Mouse (Mus musculus): ENCODE data around the gene Zfp446.

Zfp446 gene

GRCm38 (mm10) chr7:12987409-12988189, 10.0 kb downstream of the Zfp446 start:
- no peak for DNase-seq (ENCODE audit: low read depth, low spot score)

DNA sequence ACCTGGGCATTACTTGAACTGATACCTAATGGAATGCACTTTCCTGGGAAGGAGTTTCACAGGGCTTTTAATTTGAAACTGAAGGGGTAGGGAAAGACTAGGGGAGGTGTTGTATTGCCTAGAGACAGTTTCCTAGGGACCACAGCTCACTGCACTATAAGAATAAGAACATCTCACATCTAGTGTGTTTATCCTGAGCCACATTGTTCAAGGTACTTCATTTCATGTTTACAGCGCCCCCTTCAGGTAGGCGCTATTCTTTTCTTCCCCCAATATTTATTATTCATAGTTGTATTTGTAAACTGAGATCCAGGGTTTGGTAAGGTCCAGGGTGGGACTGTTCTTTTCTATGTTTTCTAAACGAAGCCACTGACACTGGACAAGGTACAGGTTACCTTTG, 14.6 kb downstream of the Zfp446 start:
- peak; percentile 57 for DNase-seq (ENCODE audit: low read depth, low spot score)

DNA sequence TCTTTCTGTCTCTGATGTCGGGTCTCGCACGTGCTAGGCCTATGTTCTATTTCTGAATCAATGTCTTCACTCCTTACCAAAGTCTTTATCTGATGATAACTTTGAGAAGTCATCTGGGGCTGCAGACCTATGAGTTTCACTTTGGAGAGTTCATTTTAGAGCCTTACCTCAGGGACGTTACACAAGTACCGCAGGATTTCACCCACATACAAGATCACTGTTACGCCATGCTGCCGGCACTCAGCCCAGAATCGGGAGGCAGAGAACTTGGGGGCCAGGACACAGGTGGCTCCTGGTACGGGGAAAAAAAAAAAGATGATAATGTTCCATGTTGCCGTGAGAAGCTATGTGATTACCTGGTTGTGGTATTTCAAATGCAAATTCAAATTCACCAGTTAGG, 15.5 kb downstream of the Zfp446 start:
- DNase-seq (ENCODE audit: low read depth, low spot score) = no peak

DNA sequence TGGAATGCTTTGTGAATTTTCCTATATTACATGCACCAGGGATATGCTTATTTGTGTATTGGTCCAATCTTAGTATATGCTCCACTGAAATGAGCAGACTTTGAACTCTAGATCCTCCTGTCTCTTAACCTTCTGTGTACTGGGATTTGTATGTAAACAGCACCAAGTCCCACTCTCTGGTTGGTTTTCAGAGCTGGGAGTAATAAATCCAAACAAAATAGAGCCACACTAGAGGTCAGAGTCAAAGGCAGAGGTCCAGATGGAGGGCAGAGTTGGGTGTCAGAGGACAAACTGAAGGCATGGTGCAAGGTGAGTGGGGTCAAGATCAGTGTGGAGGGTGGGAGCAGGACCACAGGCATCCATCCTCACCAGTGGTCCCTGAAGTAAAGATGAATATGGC, 18.2 kb downstream of the Zfp446 start:
- no peak for DNase-seq (ENCODE audit: low read depth, low spot score)

- no peak for DNase-seq (ENCODE audit: low read depth, low spot score)
Measured at GRCm38 (mm10) chr7:12997230-12997629, 19.6 kb downstream of the Zfp446 start.

GRCm38 (mm10) chr7:12998053-12998452, 20.4 kb downstream of the Zfp446 start, which contains the start of gene Slc27a5:
Gene Slc27a5 (minus strand): TSS chr7:12998192.
- DNase-seq (ENCODE audit: low read depth, low spot score) = no peak

GRCm38 (mm10) chr7:12998851-12999250, 21.2 kb downstream of the Zfp446 start, which contains the start of gene Trim28:
Gene Trim28 (plus strand): TSS chr7:12999114.
- DNase-seq (ENCODE audit: low read depth, low spot score) = no peak

- DNase-seq (ENCODE audit: low read depth, low spot score) = no peak
Measured at GRCm38 (mm10) chr7:13001584-13001983, 23.9 kb downstream of the Zfp446 start.

DNA sequence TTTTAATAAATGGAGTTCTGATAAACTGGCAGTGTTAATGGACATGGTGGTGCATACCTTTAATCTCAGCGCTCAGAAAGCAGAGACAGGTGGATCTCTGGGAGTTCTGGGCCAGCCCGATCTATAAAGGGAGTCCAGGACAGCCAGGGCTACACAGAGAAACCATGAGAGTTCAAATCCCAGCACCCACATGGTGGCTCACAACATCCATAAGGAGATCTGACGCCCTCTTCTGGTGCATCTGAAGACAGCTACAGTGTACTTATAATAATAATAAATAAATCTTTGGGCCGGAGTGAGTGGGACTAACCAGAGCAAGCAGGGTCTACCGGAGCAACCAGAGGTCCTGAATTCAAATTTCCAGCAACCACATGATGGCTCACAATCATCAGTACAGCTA, 25.7 kb downstream of the Zfp446 start:
- DNase-seq (ENCODE audit: low read depth, low spot score) = peak; percentile 55

- DNase-seq (ENCODE audit: low read depth, low spot score) = peak; percentile 71
Measured at GRCm38 (mm10) chr7:13006011-13006410, 28.4 kb downstream of the Zfp446 start.

GRCm38 (mm10) chr7:13006531-13006930, 28.9 kb downstream of the Zfp446 start:
- DNase-seq (ENCODE audit: low read depth, low spot score) = no peak

GRCm38 (mm10) chr7:13007341-13008092, 29.9 kb downstream of the Zfp446 start:
- DNase-seq (ENCODE audit: low read depth, low spot score) = no peak

DNA sequence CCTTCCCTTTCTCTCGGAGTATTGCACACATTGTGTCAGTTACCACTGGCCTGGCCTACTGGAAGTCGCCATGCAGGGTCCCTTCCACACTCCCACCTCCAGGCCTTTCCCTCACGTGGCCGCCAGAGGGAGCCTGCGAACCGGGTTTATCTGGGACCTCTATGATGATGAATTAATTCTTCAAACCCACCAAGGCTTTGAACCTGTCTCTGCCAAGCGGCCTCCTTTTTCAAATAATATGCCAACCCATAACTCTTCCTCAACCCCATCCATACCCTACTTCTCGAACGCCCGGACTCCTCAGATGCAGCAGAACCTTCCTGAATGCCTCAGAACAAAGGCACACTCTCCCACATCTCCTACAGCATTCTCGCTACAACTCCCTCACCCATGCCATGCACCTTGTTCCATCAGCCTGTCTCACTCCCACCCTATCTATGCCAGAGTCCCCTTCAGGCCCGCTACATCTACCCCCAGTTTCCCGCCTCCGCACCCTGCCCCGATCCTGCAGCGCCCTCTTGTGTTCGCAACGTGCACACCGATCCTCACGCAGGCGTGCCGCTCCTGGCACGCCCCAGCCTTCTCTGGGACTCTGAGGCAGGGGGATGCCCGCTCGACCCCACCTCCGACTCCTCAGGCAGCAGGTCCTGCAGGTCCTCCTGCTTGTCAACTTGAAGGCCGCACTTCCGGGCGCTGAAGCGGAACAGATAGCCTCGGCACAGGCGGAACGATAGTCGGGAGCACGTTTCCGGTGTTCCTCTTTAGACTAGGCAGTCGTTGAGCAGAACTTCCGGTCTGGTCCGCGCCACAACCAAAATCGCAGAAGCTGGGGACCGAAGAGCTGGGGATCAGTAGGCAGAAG, 31.7 kb downstream of the Zfp446 start:
- peak; percentile 99 for DNase-seq (ENCODE audit: low read depth, low spot score)

- DNase-seq (ENCODE audit: low read depth, low spot score) = peak; percentile 88
Measured at GRCm38 (mm10) chr7:13010005-13010908, 32.6 kb downstream of the Zfp446 start, which contains the start of gene Zbtb45. Gene Zbtb45 (minus strand): TSS chr7:13010034.

- no peak for DNase-seq (ENCODE audit: low read depth, low spot score)
Measured at GRCm38 (mm10) chr7:13013671-13014070, 36.0 kb downstream of the Zfp446 start.

DNA sequence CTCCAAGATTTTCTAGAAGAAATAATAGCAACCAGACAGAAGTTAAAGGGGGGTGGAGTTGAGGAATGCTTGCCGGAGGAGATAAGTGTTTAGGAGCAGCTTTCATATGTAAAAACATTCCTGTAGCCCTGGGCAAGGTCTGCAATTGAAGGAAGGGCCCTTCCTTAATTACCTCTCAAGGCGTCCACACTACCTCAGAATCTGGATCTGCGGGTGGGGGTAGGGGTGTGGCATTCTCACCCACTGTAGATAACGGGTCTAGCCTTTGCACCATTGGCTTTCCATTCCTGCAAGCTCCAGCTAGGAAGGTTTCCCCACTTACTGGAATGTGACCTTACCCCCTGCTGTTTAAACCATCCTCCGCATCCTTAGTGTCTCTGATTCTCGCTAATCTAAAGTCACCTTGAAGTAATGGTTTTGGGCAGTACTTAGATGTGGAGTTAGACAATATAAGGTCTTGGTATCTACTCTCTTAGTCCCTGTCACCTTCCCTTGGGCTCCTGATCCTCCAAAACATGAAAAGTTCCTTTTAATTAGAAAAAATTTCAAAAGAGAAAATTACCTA, 36.7 kb downstream of the Zfp446 start:
- peak; percentile 100 for DNase-seq (ENCODE audit: low read depth, low spot score)

DNA sequence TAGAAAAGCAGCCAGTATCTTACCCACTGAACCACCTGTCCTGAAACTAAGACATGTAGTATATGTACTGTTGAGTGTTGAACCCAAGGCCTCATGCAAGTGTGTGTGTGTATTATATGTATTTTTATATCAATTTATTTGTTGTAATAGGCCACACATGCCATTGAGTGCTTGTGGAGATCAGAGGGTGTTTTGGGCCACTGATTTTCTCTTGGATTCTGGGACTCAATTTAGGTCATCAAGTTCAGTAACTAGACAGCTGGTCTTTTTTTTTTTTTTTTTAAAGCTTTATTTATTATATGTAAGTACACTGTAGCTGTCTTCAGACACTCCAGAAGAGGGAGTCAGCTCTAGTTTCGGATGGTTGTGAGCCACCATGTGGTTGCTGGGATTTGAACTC, 37.6 kb downstream of the Zfp446 start:
- no peak for DNase-seq (ENCODE audit: low read depth, low spot score)

DNA sequence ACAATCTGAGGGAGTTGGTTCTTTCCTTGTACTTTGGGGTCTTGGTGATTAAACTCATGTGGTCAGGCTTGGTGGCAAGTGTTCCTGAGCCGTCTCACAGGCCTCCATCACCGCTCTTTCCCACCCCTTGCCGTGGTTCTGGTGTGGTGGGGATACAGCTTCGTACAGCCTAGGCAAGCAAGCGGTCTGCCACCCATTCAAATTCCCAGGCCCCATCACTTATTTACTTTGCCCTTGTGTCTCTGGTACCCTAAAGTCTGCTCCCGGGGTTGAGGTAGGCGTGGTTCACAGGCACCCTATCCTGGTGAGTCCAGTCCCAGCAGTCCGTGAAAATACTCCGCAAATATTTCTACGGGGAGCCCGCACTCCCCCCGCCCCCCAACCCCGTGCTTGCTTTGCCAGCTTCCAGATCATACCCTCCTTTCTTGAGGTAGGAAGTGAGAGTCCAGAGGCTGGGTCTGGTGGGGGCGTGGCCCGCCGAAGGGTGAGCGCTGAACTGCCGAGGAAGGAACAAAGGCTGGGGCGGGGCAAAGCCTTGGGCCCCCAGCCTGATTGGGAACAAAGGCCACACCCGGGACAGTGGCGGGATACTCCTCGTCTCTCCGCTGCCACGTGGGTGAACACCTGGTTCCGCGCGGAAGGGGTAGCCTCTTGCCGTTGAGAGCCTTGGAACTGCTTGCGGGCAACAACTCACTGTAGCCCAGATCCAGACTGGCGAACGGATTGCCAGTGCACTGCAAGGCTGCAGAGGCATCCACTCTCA, 45.3 kb downstream of the Zfp446 start:
- DNase-seq (ENCODE audit: low read depth, low spot score) = peak; percentile 96

DNA sequence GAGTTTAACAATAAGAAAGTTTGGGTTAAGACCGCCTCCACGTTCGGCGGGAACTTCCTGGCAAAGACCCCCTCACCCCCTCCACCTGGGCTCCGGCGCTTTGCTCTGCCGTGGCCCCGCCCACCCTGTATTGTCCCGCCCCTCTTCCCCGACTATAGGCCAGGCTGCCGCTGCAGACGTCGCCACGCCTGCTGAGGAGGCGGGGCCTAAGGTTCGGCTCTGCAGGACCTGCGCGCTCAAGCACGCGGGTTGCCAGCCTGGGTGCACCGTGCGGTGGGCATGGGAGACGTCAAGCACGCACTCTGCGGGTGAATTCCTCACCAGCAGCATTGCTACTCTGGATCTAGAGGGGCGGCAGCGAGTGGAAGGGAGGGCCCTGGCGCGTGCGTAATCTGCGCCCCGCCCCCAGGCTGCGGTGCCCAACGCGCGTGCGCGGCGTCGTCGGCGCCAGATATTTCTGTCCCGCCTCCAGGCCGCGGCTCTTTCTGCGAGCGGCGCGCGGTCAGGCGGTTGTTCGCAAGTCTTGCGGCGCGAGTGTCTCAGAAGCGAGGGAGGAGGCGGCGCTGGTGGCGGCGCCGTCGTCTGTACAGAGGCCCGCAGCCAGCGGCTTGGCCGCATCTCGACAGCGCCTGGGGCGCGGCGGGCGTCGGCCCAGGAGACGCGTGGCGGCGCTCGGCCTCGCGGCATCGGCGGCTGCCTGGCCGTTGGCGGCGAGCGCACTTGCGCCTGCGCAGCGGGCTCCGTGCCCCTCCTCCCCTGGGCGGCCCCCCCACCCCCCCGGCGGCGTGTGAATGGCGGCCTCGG, 46.5 kb downstream of the Zfp446 start:
- DNase-seq (ENCODE audit: low read depth, low spot score) = peak; percentile 98
